Mouse (Mus musculus) mouse embryonic stem cell (cell line): ENCODE results near the gene Cenpu.

Source experiments
- in situ Hi-C, 2 experiments: fragments of 300-500 bp; cut with MboI; formaldehyde crosslinking; loops; 1 replicate in 1 of 2; 3 replicates in 1 of 2; pipeline ENCODE4 v1.14.3; 2019 to 2020; ENCODE audit warnings: low sequenced_read_pairs in 2 of 2, low pct_unique_long_range_greater_than_20kb in 1 of 2, mixed read lengths in 1 of 2; ENCODE audit not compliant: unreplicated experiment in 1 of 2

The Cenpu gene

GRCm38 (mm10) chr8:46551615-46552440 is at the start of gene Cenpu:
TSS of gene Cenpu (plus strand) at chr8:46552028.
- in situ Hi-C loops: no loop called here

GRCm38 (mm10) chr8:46502333-46503071 is 49.3 kb upstream of the Cenpu start:
- in situ Hi-C loops: no loop called here

GRCm38 (mm10) chr8:46503072-46503695 is 48.6 kb upstream of the Cenpu start:
- in situ Hi-C loops: no loop called here

- in situ Hi-C loops: no loop called here
These were observed 47.6 kb upstream of the Cenpu start for GRCm38 (mm10) chr8:46504196-46504595.

GRCm38 (mm10) chr8:46508488-46509395 is 43.1 kb upstream of the Cenpu start:
- in situ Hi-C loops: no loop called here

GRCm38 (mm10) chr8:46509474-46509873 is 42.4 kb upstream of the Cenpu start:
- in situ Hi-C loops: no loop called here

GRCm38 (mm10) chr8:46511336-46511735 is 40.5 kb upstream of the Cenpu start:
- in situ Hi-C loops: no loop called here

- in situ Hi-C loops: no loop called here
These were observed 39.3 kb upstream of the Cenpu start for GRCm38 (mm10) chr8:46512538-46512937.

GRCm38 (mm10) chr8:46514027-46514426 is 37.8 kb upstream of the Cenpu start:
- in situ Hi-C loops: no loop called here

GRCm38 (mm10) chr8:46520667-46521066 is 31.2 kb upstream of the Cenpu start:
- in situ Hi-C loops: no loop called here

- in situ Hi-C loops: loop anchor here in 1 of 2 experiments (25.0 kb wide), 1 partner anchor 214 kb away; no protein-coding TSS in a partner anchor
These were observed 25.7 kb upstream of the Cenpu start for GRCm38 (mm10) chr8:46526098-46526497.

- in situ Hi-C loops: loop anchor here in 1 of 2 experiments (25.0 kb wide), 1 partner anchor 215 kb away; no protein-coding TSS in a partner anchor
These were observed 25.0 kb upstream of the Cenpu start for GRCm38 (mm10) chr8:46526821-46527220.

- in situ Hi-C loops: loop anchor here in 1 of 2 experiments (25.0 kb wide), 1 partner anchor 217 kb away; no protein-coding TSS in a partner anchor
These were observed 22.3 kb upstream of the Cenpu start for GRCm38 (mm10) chr8:46529508-46529907.

GRCm38 (mm10) chr8:46530541-46530940 is 21.3 kb upstream of the Cenpu start:
- in situ Hi-C loops: loop anchor here in 1 of 2 experiments (25.0 kb wide), 1 partner anchor 218 kb away; no protein-coding TSS in a partner anchor

- in situ Hi-C loops: loop anchor here in 1 of 2 experiments (25.0 kb wide), 1 partner anchor 222 kb away; no protein-coding TSS in a partner anchor
These were observed 17.9 kb upstream of the Cenpu start for GRCm38 (mm10) chr8:46533926-46534325.

- in situ Hi-C loops: loop anchor here in 1 of 2 experiments (25.0 kb wide), 1 partner anchor 227 kb away; no protein-coding TSS in a partner anchor
These were observed 12.1 kb upstream of the Cenpu start for GRCm38 (mm10) chr8:46539701-46540100.

- in situ Hi-C loops: loop anchor here in 1 of 2 experiments (25.0 kb wide), 1 partner anchor 231 kb away; no protein-coding TSS in a partner anchor
These were observed 8.6 kb upstream of the Cenpu start for GRCm38 (mm10) chr8:46543191-46543590.

- in situ Hi-C loops: loop anchor here in 1 of 2 experiments (25.0 kb wide), 1 partner anchor 231 kb away; no protein-coding TSS in a partner anchor
These were observed 8.2 kb upstream of the Cenpu start for GRCm38 (mm10) chr8:46543662-46544061.
